Mouse (Mus musculus): ENCODE measurements at regions not wholly inside any gene's neighbourhood (a gene's known extent, or its start where the extent isn't known, plus 50 kb on each side); places are given as distances from the start of the nearest gene placed in this dataset.
A peak's percentile ranks its signal among the peaks of the same experiment; 100 is the strongest.

GRCm38 (mm10) chr2:172661418-172661980, 112.1 kb downstream of the Tfap2c start:
- H3K4me3 ChIP-seq = no peak overlapping the region
- no peak overlapping the region for H3K27ac ChIP-seq
- no peak for TF ChIP-seq CTCF (conservative IDR thresholded peaks at IDR 0.05)
- no peak for DNase-seq (ENCODE audit: low spot score in 2 of 2)

GRCm38 (mm10) chr2:172662165-172662564, 112.8 kb downstream of the Tfap2c start:
- no peak overlapping the region for H3K27ac ChIP-seq

DNA sequence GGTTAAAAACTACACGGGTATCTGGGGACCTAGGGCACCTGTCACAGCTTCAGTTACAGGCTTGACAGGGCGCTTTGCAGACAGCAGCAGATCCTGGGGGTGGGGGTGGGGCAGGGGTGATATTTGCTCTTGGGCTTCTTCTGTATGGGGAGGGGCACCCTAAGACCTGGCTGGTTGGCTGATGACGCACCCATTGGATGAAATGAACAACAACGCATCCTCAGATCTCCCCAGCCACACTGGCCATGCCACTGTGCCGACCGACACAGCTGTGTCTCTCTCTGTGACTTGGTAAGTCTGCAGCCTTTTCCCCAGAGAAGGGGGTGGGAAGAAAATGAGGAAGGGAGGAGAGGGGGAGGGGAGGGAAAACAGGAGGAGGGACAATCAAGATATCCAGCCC, 114.3 kb downstream of the Tfap2c start:
- TF ChIP-seq CTCF (conservative IDR thresholded peaks at IDR 0.05) = no peak
- DNase-seq (ENCODE audit: low spot score in 2 of 2) = no peak
- Histone ChIP-seq H3K4me3 (no peak overlapping the region), H3K27ac (no peak overlapping the region)

More at GRCm38 (mm10) chr2:172662165-172662564, 112.8 kb downstream of the Tfap2c start:
- DNase-seq (ENCODE audit: low spot score in 2 of 2) = no peak
- TF ChIP-seq CTCF (conservative IDR thresholded peaks at IDR 0.05) = no peak
- H3K4me3 ChIP-seq = no peak overlapping the region

DNA sequence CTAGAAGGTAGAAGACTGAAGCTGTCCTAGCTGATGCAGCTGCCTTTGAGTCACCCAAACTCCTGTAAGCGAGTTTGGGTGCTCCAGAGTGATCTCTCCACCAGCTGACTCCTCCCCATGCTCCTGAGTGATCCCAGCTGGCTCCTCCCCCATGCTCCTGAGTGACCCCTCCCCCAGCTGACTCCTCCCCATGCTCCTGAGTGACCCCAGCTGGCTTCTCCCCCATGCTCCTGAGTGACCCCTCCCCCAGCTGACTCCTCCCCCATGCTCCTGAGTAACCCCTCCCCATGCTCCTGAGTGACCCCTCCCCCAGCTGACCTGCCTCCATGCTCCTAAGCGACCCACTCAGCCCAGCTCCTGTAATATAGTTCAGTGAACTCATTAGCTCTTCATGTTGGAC, 123.7 kb downstream of the Tfap2c start:
- no peak overlapping the region for H3K27ac ChIP-seq
- DNase-seq (ENCODE audit: low spot score in 2 of 2) = no peak
- TF ChIP-seq CTCF (conservative IDR thresholded peaks at IDR 0.05) = no peak
- H3K4me3 ChIP-seq = no peak overlapping the region

DNA sequence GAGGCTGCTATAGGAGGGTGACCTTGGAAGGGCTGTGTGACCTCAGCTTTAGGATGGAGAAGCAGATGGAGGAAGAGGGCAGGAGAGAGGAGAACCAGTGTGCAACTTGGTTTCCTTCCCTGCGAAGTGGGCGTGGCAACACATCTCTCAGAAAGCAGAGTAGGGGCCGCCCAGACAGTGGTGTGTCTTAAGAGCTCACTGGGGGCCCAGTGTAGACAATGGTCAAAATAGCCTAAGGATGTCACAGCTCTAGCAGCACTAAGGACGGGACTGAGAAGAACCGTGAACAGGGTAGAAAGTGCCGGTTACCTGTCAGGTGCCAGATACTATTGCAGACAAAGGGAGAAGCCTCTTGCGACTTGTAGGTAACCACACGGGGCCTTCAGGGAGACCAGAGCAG, 125.2 kb downstream of the Tfap2c start:
- H3K4me3 ChIP-seq = no peak overlapping the region
- TF ChIP-seq CTCF (conservative IDR thresholded peaks at IDR 0.05) = no peak
- H3K27ac ChIP-seq = no peak overlapping the region
- no peak for DNase-seq (ENCODE audit: low spot score in 2 of 2)

DNA sequence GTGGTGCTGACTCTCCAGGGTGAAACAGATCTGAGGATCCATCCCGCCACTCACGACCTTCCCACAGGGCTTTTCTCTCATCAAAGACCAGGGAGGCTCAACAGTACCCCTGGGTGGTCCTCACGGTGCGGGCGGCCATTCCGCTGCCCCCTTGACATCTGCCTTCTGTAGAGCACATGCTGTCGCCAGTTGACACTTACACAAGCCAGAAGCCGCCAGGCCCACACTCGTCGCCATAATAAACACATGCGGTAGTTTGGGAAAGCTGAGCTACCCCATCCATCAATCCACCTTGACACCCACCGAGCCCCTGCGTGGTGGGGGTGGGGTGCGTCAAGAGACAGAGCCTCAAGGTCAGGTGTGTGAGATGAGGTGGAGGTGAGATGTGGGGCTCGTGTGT, 125.7 kb downstream of the Tfap2c start:
- DNase-seq (ENCODE audit: low spot score in 2 of 2) = no peak
- Histone ChIP-seq H3K4me3 (no peak overlapping the region), H3K27ac (no peak overlapping the region)
- TF ChIP-seq CTCF (conservative IDR thresholded peaks at IDR 0.05) = no peak

- no peak overlapping the region for H3K27ac ChIP-seq
- no peak for TF ChIP-seq CTCF (conservative IDR thresholded peaks at IDR 0.05)
- DNase-seq (ENCODE audit: low spot score in 2 of 2) = no peak
- no peak overlapping the region for H3K4me3 ChIP-seq
Measured at GRCm38 (mm10) chr2:172690196-172690595, 140.8 kb downstream of the Tfap2c start.

DNA sequence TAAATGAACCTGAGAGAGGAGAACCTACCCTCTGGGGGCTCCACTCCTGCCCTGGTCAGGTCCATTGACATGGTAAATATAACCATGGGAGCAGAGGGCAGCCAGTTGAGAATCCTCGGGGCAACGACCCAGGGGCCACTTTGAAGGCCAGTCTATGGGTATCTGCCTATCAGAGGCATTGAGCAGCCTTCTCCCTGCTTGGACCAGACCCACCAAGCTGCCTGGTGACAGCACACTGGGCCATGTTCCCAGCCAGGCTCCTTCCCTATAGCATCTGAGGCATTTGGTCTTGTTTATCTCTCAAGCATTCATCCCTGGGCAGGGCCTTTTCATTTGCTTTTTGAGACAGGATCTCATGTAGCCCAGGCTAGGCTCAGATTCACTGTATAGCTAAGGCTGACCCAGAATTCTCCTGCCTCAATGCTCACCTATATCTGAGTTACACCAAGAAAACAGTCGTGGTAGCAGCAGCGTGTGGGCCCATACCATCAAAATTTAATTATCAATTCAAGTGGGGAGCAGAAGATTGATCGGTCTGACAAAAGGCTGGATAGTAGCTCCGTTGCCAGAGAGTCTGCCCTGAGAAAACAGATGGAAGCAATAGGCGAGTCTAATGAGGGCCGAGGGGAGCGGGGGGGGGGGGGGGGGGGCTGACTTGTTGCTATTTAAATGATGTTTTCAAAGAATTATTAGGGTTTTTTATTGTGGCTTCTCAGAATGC, 141.7 kb downstream of the Tfap2c start:
- TF ChIP-seq CTCF (conservative IDR thresholded peaks at IDR 0.05) = no peak
- DNase-seq (ENCODE audit: low spot score in 2 of 2) = no peak
- H3K4me3 ChIP-seq = no peak overlapping the region
- no peak overlapping the region for H3K27ac ChIP-seq

GRCm38 (mm10) chr2:172698961-172699360, 149.6 kb downstream of the Tfap2c start:
- TF ChIP-seq CTCF (conservative IDR thresholded peaks at IDR 0.05) = no peak
- H3K4me3 ChIP-seq = no peak overlapping the region
- H3K27ac ChIP-seq = no peak overlapping the region
- DNase-seq (ENCODE audit: low spot score in 2 of 2) = no peak

DNA sequence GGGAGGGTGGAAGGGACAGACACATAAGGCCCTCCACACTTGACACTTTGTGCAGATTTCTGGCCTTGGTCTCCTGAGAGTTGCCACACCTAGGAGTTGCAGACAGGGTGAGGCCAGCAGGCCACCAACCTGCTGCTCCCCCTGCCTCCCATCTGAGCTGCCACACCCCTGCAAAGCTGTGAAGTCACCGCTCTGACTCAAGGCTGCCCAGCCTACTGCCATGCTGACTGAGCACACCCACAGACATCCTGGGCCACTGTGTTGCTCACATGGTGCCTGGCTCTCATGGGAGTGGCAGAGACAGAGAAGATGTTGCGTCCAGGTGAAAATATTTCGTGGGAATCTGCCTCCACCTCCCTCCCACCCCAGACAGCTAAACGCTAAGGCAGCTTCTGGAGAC, 150.3 kb downstream of the Tfap2c start:
- no peak for TF ChIP-seq CTCF (conservative IDR thresholded peaks at IDR 0.05)
- DNase-seq (ENCODE audit: low spot score in 2 of 2) = no peak
- Histone ChIP-seq H3K27ac (no peak overlapping the region), H3K4me3 (no peak overlapping the region)

GRCm38 (mm10) chr2:172710641-172711040, 161.2 kb downstream of the Tfap2c start:
- TF ChIP-seq CTCF (conservative IDR thresholded peaks at IDR 0.05) = no peak
- no peak overlapping the region for H3K4me3 ChIP-seq
- H3K27ac ChIP-seq = no peak overlapping the region
- DNase-seq (ENCODE audit: low spot score in 2 of 2) = no peak

GRCm38 (mm10) chr2:172726701-172727100, 177.3 kb downstream of the Tfap2c start:
- Histone ChIP-seq H3K4me3 (no peak overlapping the region), H3K27ac (no peak overlapping the region)
- TF ChIP-seq CTCF (conservative IDR thresholded peaks at IDR 0.05) = no peak
- no peak for DNase-seq (ENCODE audit: low spot score in 2 of 2)

DNA sequence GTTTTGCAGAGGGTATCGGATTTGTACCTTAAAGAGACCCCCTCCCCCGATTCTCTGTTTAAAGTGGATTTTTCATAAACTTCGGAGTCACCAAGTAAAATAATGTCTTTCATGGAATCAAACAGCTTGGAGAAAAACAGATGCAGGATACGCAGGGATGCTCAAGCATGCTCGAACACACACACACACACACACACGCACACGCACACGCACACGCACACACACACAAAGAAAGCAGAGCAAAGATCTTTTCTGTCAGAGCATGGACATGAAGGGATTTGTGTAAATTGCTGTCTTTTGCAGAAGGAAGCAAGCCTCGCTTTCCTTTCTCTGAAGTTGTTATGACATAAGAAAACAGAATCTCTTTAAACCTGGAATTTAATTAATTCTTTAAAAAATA, 178.2 kb downstream of the Tfap2c start:
- DNase-seq (ENCODE audit: low spot score in 2 of 2) = no peak
- no peak overlapping the region for H3K4me3 ChIP-seq
- no peak for TF ChIP-seq CTCF (conservative IDR thresholded peaks at IDR 0.05)
- H3K27ac ChIP-seq = no peak overlapping the region

GRCm38 (mm10) chr2:172728240-172728821, 178.9 kb downstream of the Tfap2c start:
- H3K27ac ChIP-seq = no peak overlapping the region
- DNase-seq (ENCODE audit: low spot score in 2 of 2) = peak; percentile 5 to 11
- peak overlapping the region; percentile 35 for H3K4me3 ChIP-seq
- no peak for TF ChIP-seq CTCF (conservative IDR thresholded peaks at IDR 0.05)

Measured in layer of hippocampus, adult 2 months (tissue).